Mouse (Mus musculus) ovary, adult 18-20 months (tissue): Measurements from ENCODE around the gene Lrcol1.

Experiments used
- DNase-seq: peaks from one replicate; pipeline ENCODE4 v3.0.0; 2022; ENCODE audit warnings: low spot score, mixed read lengths

Gene Lrcol1

GRCm38 (mm10) chr5:110386371-110387330 lies 42.1 kb downstream of the Lrcol1 start:
- DNase-seq, result peak; percentile 54

- no peak for DNase-seq
Observed at GRCm38 (mm10) chr5:110387332-110387731, 42.8 kb downstream of the Lrcol1 start.

GRCm38 (mm10) chr5:110390631-110391030 lies 46.1 kb downstream of the Lrcol1 start:
- no peak for DNase-seq

- no peak for DNase-seq
Observed at GRCm38 (mm10) chr5:110392727-110393126, 48.2 kb downstream of the Lrcol1 start.

- DNase-seq, result no peak
Observed at GRCm38 (mm10) chr5:110395006-110395661, 50.6 kb downstream of the Lrcol1 start.

GRCm38 (mm10) chr5:110401101-110401500 lies 56.6 kb downstream of the Lrcol1 start:
- no peak for DNase-seq

- DNase-seq, result no peak
Observed at GRCm38 (mm10) chr5:110402557-110402956, 58.0 kb downstream of the Lrcol1 start.

- no peak for DNase-seq
Observed at GRCm38 (mm10) chr5:110403931-110404330, 59.4 kb downstream of the Lrcol1 start.
